Mouse (Mus musculus) liver, adult 2 months (tissue): ENCODE measurements around the gene St6gal1.

Experiments used
- CTCF ChIP-seq: fragments of 200-500 bp; IDR thresholded peaks from 2 replicates; pipeline ENCODE4 v1.5.1; 2011; ENCODE audit warnings: low read depth, low read length, control low read depth
- POLR2A ChIP-seq: fragments of 200-500 bp; IDR thresholded peaks from 2 replicates; pipeline ENCODE4 v1.6.1; 2011; ENCODE audit warnings: low read length, control low read depth; ENCODE audit not compliant: insufficient read depth; ENCODE audit errors: extremely low read depth

DNA sequence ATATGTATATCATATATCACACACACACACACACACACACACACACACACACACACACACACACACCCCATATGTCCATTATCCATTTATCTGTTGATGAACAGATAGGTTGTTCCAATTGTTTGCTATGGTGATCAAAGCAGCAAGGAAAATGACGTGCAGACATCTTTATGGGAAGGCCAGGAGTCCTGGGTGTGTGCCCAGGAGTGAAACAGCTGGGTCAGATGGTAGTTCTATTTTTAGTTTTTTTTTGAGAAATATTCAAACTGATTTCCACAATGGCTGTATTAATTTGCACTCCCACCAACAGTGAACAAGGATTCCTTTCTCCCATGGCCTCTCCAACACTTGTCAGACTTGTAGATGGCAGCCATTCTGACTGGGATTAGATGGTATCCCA lies 29.5 kb downstream of the St6gal1 start:
- no peak for TF ChIP-seq CTCF
- no peak for TF ChIP-seq POLR2A
